Mouse (Mus musculus) spleen, adult 2 months (tissue): Measurements from ENCODE around the gene Stra8.

Source experiments
- CTCF ChIP-seq: fragments of 200-500 bp; IDR thresholded peaks from 2 replicates; pipeline ENCODE4 v1.5.1; 2011; ENCODE audit warnings: mild to moderate bottlenecking, inconsistent platforms; ENCODE audit not compliant: insufficient read depth, insufficient read length, insufficient replicate concordance; ENCODE audit errors: extremely low read depth
- POLR2A ChIP-seq: fragments of 200-500 bp; IDR thresholded peaks from 2 replicates; pipeline ENCODE4 v1.6.1; 2011; ENCODE audit warnings: low read depth, low read length, inconsistent platforms

GRCm38 (mm10) chr6:34871929-34872328, 48.0 kb upstream of the Stra8 start:
- TF ChIP-seq POLR2A (no peak), CTCF (no peak)
